Mouse (Mus musculus) heart, postnatal 0 days (tissue): ENCODE measurements around the gene Zfp652. TPM values are rescaled to one million over a fixed set of nuclear protein-coding genes. Genes with fewer than 3 reads are reported as not detected.
A peak's percentile ranks its signal among the peaks of the same experiment; 100 is the strongest.

ENCODE experiments used
- ATAC-seq: fragments of 200-750 bp; cut with Nextera tagmentation; 2 replicates; pipeline ENCODE4 v1.8.0; 2017; ENCODE audit warnings: low read depth, moderate number of reproducible peaks, moderate library complexity; ENCODE audit not compliant: insufficient read depth
- DNase-seq: peaks from one replicate; pipeline ENCODE4 v3.0.0-alpha.2; 2016; ENCODE audit warnings: low spot score
- H3K27ac ChIP-seq: fragments of 300-500 bp; sonication (generic); 2 replicates; pipeline ENCODE4 v1.5.1; 2014; ENCODE audit warnings: low read depth, mild to moderate bottlenecking
- H3K27me3 ChIP-seq: fragments of 300-500 bp; sonication (generic); 2 replicates; pipeline ENCODE4 v1.6.1; 2014; ENCODE audit warnings: low read length, mixed read lengths; ENCODE audit not compliant: control insufficient read depth, insufficient read depth
- H3K36me3 ChIP-seq: fragments of 300-500 bp; sonication (generic); replicated peaks from 2 replicates; pipeline ENCODE4 v1.6.1; 2014; ENCODE audit warnings: low read length, mixed read lengths; ENCODE audit not compliant: control insufficient read depth, insufficient read depth
- H3K4me1 ChIP-seq: fragments of 300-500 bp; sonication (generic); 2 replicates; pipeline ENCODE4 v1.6.1; 2014; ENCODE audit warnings: antibody characterized with exemption; ENCODE audit not compliant: control insufficient read depth, insufficient read depth
- H3K4me2 ChIP-seq: fragments of 300-500 bp; sonication (generic); 2 replicates; pipeline ENCODE4 v1.6.1; 2014; ENCODE audit warnings: low read depth, mild to moderate bottlenecking, low read length, moderate library complexity
- H3K4me3 ChIP-seq: fragments of 300-500 bp; sonication (generic); 2 replicates; pipeline ENCODE4 v1.5.1; 2014; ENCODE audit warnings: low read depth, low read length
- H3K9ac ChIP-seq: fragments of 300-500 bp; sonication (generic); replicated peaks from 2 replicates; pipeline ENCODE4 v1.6.1; 2014; ENCODE audit warnings: low read depth, low read length, mixed read lengths
- H3K9me3 ChIP-seq: fragments of 300-500 bp; sonication (generic); replicated peaks from 2 replicates; pipeline ENCODE4 v1.6.1; 2016; ENCODE audit warnings: low read length; ENCODE audit not compliant: control insufficient read depth
- CTCF ChIP-seq: IDR thresholded peaks from 2 replicates; pipeline ENCODE4 v1.5.1; 2016; ENCODE audit warnings: antibody characterized with exemption, control low read depth, low read depth
- EP300 ChIP-seq: IDR thresholded peaks from 2 replicates; pipeline ENCODE4 v1.6.1; 2016; ENCODE audit warnings: antibody characterized with exemption, low read depth
- WGBS: fragments of 180-500 bp; shearing (Covaris S2); extraction: QIAGEN DNeasy Blood & Tissue Kit; methylation state at CpG from one replicate; pipeline ENCODE4 v1.1.7; 2014; 5-methylcytosine and 5-hydroxymethylcytosine counted together
- polyA plus RNA-seq: library from polyadenylated mRNA; unstranded; fragments of >200 nt; fragmentation: Nextera tagmentation; extraction: Ambion mirVana; gene quantifications from 2 replicates; pipeline ENCODE4 v1.2.1, GENCODE M21; 2015
- total RNA-seq: library from RNA; depleted of rRNA; stranded (reverse); fragments of >200 nt; gene quantifications from 2 replicates; pipeline ENCODE4 v1.2.3, GENCODE M21; 2014; ENCODE audit warnings: low replicate concordance

Zfp652 gene
- total and polyA plus RNA-seq, 2 experiments from 2014 or later: 9.9 to 13.6 TPM

GRCm38 (mm10) chr11:95827464-95828085 is 115.1 kb downstream of the Zfp652 start:
- Histone ChIP-seq H3K36me3 (peaks cover 12% of the 10 kb centered on the region; the same call in 1 of the 2 replicates), H3K27ac (peak overlapping the region; percentile 44), H3K4me1 (peaks cover 7% of the 10 kb centered on the region), H3K9ac (0 out of 2 replicates have a peak overlapping the region, but pooled peaks have one; percentile 18), H3K27me3 (peaks cover 27% of the 10 kb centered on the region), H3K9me3 (no peaks in the 10 kb centered on the region), H3K4me3 (no peak overlapping the region), H3K4me2 (no peak overlapping the region)
- WGBS: 15% methylated on average over 3 of the region's 3 CpGs
- TF ChIP-seq CTCF (peak; percentile 81), EP300 (no peak)
- ATAC-seq (no peak), DNase-seq (peak; percentile 61)

- TF ChIP-seq CTCF: no peak
- H3K4me3 ChIP-seq: no peak overlapping the region
- H3K9ac ChIP-seq: no peak overlapping the region
- no peak overlapping the region for H3K27ac ChIP-seq
- DNase-seq (no peak), ATAC-seq (no peak)
- peaks cover 34% of the 10 kb centered on the region for H3K27me3 ChIP-seq
- H3K4me1 ChIP-seq: peaks cover 7% of the 10 kb centered on the region
- no peaks in the 10 kb centered on the region for H3K9me3 ChIP-seq
- H3K4me2 ChIP-seq: no peak overlapping the region
- WGBS: 72% methylated on average over 11 of the region's 11 CpGs
- H3K36me3 ChIP-seq: peaks cover 20% of the 10 kb centered on the region
Observed at GRCm38 (mm10) chr11:95828181-95828964, 115.9 kb downstream of the Zfp652 start.

GRCm38 (mm10) chr11:95829526-95830050 is 117.1 kb downstream of the Zfp652 start:
- Histone ChIP-seq H3K27me3 (peaks cover 38% of the 10 kb centered on the region), H3K9me3 (no peaks in the 10 kb centered on the region), H3K27ac (no peak overlapping the region), H3K4me2 (no peak overlapping the region), H3K9ac (no peak overlapping the region), H3K4me1 (peaks cover 15% of the 10 kb centered on the region), H3K4me3 (no peak overlapping the region), H3K36me3 (peaks cover 21% of the 10 kb centered on the region)
- WGBS: 61% methylated on average over 4 of the region's 4 CpGs
- DNase-seq (no peak), ATAC-seq (no peak)
- TF ChIP-seq EP300 (no peak), CTCF (no peak)

- Histone ChIP-seq H3K9me3 (no peaks in the 10 kb centered on the region), H3K9ac (no peak overlapping the region), H3K4me1 (peaks cover 26% of the 10 kb centered on the region), H3K27me3 (peaks cover 38% of the 10 kb centered on the region), H3K36me3 (peaks cover 21% of the 10 kb centered on the region), H3K4me2 (peak overlapping the region; percentile 47), H3K27ac (no peak overlapping the region), H3K4me3 (peak overlapping the region; percentile 32)
- no peak for TF ChIP-seq EP300
- TF ChIP-seq CTCF: no peak
- 21% methylated on average over 80 of the region's 80 CpGs for WGBS
- ATAC-seq (no peak), DNase-seq (no peak)
Observed at GRCm38 (mm10) chr11:95830411-95831275, 118.2 kb downstream of the Zfp652 start.

- 40% methylated on average over 10 of the region's 10 CpGs for WGBS
- H3K9ac ChIP-seq: no peak overlapping the region
- peak overlapping the region; percentile 32 for H3K4me3 ChIP-seq
- peaks cover 38% of the 10 kb centered on the region for H3K27me3 ChIP-seq
- TF ChIP-seq CTCF (no peak), EP300 (no peak)
- DNase-seq (no peak), ATAC-seq (no peak)
- H3K27ac ChIP-seq: no peak overlapping the region
- H3K4me2 ChIP-seq: peak overlapping the region; percentile 47
- peaks cover 32% of the 10 kb centered on the region for H3K4me1 ChIP-seq
- H3K9me3 ChIP-seq: no peaks in the 10 kb centered on the region
- peaks cover 21% of the 10 kb centered on the region for H3K36me3 ChIP-seq
Observed at GRCm38 (mm10) chr11:95831276-95831619, 118.8 kb downstream of the Zfp652 start.
